Mouse (Mus musculus) forebrain, embryonic 13.5 days (tissue): ENCODE data around the gene Coro1b. TPM values are rescaled to one million over a fixed set of nuclear protein-coding genes. Genes with fewer than 3 reads are reported as not detected.

ENCODE experiments used
- ATAC-seq: fragments of 200-750 bp; cut with Nextera tagmentation; 2 replicates; pipeline ENCODE4 v1.8.0; 2017
- H3K27ac ChIP-seq: fragments of 300-500 bp; sonication (generic); 2 replicates; pipeline ENCODE4 v1.5.1; 2015; ENCODE audit warnings: inconsistent platforms, mild to moderate bottlenecking, moderate library complexity
- H3K27me3 ChIP-seq: fragments of 300-500 bp; sonication (generic); 2 replicates; pipeline ENCODE4 v1.6.1; 2015; ENCODE audit warnings: mild to moderate bottlenecking, inconsistent platforms
- H3K36me3 ChIP-seq: fragments of 300-500 bp; sonication (generic); 2 replicates; pipeline ENCODE4 v1.6.1; 2015; ENCODE audit warnings: mild to moderate bottlenecking, inconsistent platforms; ENCODE audit not compliant: poor library complexity, severe bottlenecking
- H3K4me1 ChIP-seq: fragments of 300-500 bp; sonication (generic); 2 replicates; pipeline ENCODE4 v1.6.1; 2015; ENCODE audit warnings: inconsistent platforms
- H3K4me2 ChIP-seq: fragments of 300-500 bp; sonication (generic); 2 replicates; pipeline ENCODE4 v1.6.1; 2015; ENCODE audit warnings: inconsistent platforms, mild to moderate bottlenecking, moderate library complexity
- H3K4me3 ChIP-seq: fragments of 300-500 bp; sonication (generic); 2 replicates; pipeline ENCODE4 v1.5.1; 2015; ENCODE audit warnings: mild to moderate bottlenecking, inconsistent platforms
- H3K9ac ChIP-seq: fragments of 300-500 bp; sonication (generic); 2 replicates; pipeline ENCODE4 v1.6.1; 2015; ENCODE audit warnings: mild to moderate bottlenecking, inconsistent platforms
- H3K9me3 ChIP-seq: fragments of 300-500 bp; sonication (generic); replicated peaks from 2 replicates; pipeline ENCODE4 v1.6.1; 2016; ENCODE audit warnings: inconsistent platforms
- WGBS: fragments of 180-500 bp; shearing (Covaris S2); methylation state at CpG from one replicate; pipeline ENCODE4 v1.1.7; 2015; 5-methylcytosine and 5-hydroxymethylcytosine counted together
- polyA plus RNA-seq: library from polyadenylated mRNA; unstranded; fragments of >200 nt; fragmentation: Nextera tagmentation; extraction: Ambion mirVana; gene quantifications from 2 replicates; pipeline ENCODE4 v1.2.1, GENCODE M21; 2015

Gene Coro1b
- polyA plus RNA-seq, 1 experiment from 2014 or later: 126 TPM

GRCm38 (mm10) chr19:4146366-4147021 lies 1.9 kb upstream of the Coro1b start:
- H3K4me3 ChIP-seq: no peak overlapping the region
- no peaks in the 10 kb centered on the region for H3K27me3 ChIP-seq
- H3K9ac ChIP-seq: no peak overlapping the region
- peaks cover 18% of the 10 kb centered on the region for H3K36me3 ChIP-seq
- no peak overlapping the region for H3K4me2 ChIP-seq
- no peak for ATAC-seq
- H3K9me3 ChIP-seq: no peaks in the 10 kb centered on the region
- no peak overlapping the region for H3K27ac ChIP-seq
- peaks cover 26% of the 10 kb centered on the region for H3K4me1 ChIP-seq
- 66% methylated on average over 12 of the region's 12 CpGs for WGBS

DNA sequence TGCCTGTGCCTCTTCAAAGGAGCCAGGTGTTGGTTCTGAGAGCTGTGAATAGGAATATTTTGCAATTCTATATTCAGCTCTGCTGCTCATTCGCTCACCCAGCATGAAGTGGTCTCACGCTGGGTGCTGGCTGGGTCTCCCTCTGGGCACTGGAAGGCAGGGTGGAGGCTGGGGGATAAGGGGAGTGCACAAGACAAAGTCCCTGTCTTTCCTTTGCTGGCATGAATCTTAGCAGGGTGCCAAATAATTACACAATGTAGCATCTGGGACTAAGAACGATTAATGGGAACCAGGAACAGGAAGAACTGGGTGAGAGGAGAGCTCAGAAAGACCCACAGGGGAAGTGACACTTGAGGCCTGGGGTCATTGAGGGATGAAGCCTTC lies 1.4 kb upstream of the Coro1b start:
- Histone ChIP-seq H3K27me3 (no peaks in the 10 kb centered on the region), H3K4me2 (no peak overlapping the region), H3K9me3 (no peaks in the 10 kb centered on the region), H3K4me3 (no peak overlapping the region), H3K36me3 (peaks cover 22% of the 10 kb centered on the region), H3K27ac (no peak overlapping the region), H3K9ac (no peak overlapping the region), H3K4me1 (peaks cover 26% of the 10 kb centered on the region)
- WGBS: 40% methylated on average over 3 of the region's 3 CpGs
- no peak for ATAC-seq

DNA sequence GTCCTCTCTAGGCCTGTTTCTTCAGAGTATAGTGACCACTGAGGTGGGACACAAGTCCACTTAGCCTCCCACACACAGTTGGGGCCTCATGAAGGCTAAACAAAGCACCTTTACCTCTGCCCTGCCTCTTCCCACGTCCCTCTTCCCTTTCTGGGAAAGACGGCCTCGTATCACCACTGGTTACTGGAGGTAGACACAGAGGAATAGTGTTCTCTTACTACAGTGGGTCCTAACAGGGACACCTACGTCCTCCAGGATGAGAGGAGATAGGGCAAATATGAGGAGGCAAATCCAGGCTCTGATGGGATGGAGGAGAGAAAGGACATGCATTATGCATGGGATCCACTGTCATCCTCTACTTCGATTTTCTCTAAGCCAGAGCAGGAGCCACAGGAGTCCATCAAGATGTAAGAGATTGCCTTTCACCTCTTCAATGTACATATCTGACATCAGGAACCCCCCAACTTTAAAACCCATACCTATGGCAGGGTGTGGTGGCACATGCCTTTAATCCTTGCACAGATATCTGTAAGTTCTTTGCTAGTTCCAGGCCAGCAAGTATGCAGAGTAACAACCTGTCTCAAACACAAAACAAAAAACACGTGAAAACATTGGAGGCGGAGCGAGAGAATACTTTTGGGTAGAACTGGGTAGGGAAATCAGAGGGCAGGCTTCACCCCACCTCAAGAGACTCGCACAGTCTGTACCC lies 483 bp upstream of the Coro1b start:
- peak; percentile 31 for ATAC-seq
- H3K4me1 ChIP-seq: peaks cover 26% of the 10 kb centered on the region
- H3K4me2 ChIP-seq: peak overlapping the region; percentile 86
- peaks cover 31% of the 10 kb centered on the region for H3K36me3 ChIP-seq
- H3K27ac ChIP-seq: peak overlapping the region; percentile 1; the same call in 1 of the 2 replicates
- no peaks in the 10 kb centered on the region for H3K27me3 ChIP-seq
- no peaks in the 10 kb centered on the region for H3K9me3 ChIP-seq
- 37% methylated on average over 9 of the region's 9 CpGs for WGBS
- peak overlapping the region; percentile 84 for H3K4me3 ChIP-seq
- peak overlapping the region; percentile 88 for H3K9ac ChIP-seq

- H3K4me1 ChIP-seq: peaks cover 26% of the 10 kb centered on the region
- ATAC-seq: peak; percentile 44
Measured at GRCm38 (mm10) chr19:4148819-4149218, 400 bp downstream of the Coro1b start.

GRCm38 (mm10) chr19:4149283-4149682 lies 864 bp downstream of the Coro1b start:
- Histone ChIP-seq H3K4me1 (peaks cover 26% of the 10 kb centered on the region), H3K9ac (peak overlapping the region; percentile 88), H3K4me3 (peak overlapping the region; percentile 84), H3K27ac (no peak overlapping the region), H3K4me2 (peak overlapping the region; percentile 86), H3K36me3 (peaks cover 44% of the 10 kb centered on the region), H3K27me3 (no peaks in the 10 kb centered on the region), H3K9me3 (no peaks in the 10 kb centered on the region)
- ATAC-seq: no peak
- WGBS: 91% methylated on average over 11 of the region's 11 CpGs

More at GRCm38 (mm10) chr19:4148819-4149218, 400 bp downstream of the Coro1b start:
- Histone ChIP-seq H3K4me2 (peak overlapping the region; percentile 86), H3K9me3 (no peaks in the 10 kb centered on the region), H3K4me3 (peak overlapping the region; percentile 84), H3K36me3 (peaks cover 40% of the 10 kb centered on the region), H3K27ac (peak overlapping the region; percentile 52; the same call in 1 of the 2 replicates), H3K9ac (peak overlapping the region; percentile 88), H3K27me3 (no peaks in the 10 kb centered on the region)
- 3% methylated on average over 6 of the region's 8 CpGs for WGBS

DNA sequence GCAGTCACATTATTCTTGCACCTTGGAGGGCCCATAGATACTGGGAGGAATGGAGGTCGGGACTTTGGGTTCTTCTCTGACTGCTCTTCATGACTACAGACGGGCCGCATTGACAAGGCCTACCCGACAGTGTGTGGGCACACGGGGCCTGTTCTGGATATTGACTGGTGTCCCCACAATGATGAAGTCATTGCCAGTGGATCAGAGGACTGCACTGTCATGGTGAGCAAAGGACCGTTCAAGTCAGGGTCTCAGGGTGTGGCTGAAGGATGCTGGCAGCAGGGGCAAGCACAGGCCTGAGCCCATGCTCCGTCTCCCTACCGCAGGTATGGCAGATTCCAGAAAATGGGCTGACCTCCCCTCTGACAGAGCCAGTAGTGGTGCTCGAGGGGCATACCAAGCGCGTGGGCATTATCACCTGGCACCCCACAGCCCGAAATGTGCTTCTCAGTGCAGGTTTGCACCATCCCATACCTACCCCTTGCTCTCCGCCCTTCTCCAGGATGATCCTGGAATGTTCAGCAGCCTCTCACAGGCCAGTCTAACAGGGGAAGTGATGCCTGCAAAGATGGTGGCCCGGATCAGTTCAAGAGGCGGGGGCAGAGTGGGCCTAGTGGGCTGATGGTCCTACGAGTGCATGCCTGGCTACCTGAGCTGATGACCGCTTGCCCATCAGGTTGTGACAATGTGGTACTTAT lies 1.5 kb downstream of the Coro1b start:
- no peak overlapping the region for H3K9ac ChIP-seq

GRCm38 (mm10) chr19:4150567-4151487 lies 2.4 kb downstream of the Coro1b start:
- H3K4me1 ChIP-seq: peaks cover 26% of the 10 kb centered on the region
- no peaks in the 10 kb centered on the region for H3K9me3 ChIP-seq
- peaks cover 49% of the 10 kb centered on the region for H3K36me3 ChIP-seq
- no peaks in the 10 kb centered on the region for H3K27me3 ChIP-seq
- H3K4me2 ChIP-seq: no peak overlapping the region
- no peak for ATAC-seq
- H3K27ac ChIP-seq: no peak overlapping the region
- WGBS: 89% methylated on average over 22 of the region's 22 CpGs
- no peak overlapping the region for H3K9ac ChIP-seq
- no peak overlapping the region for H3K4me3 ChIP-seq

More for the DNA sequence above, 1.5 kb downstream of the Coro1b start:
- no peak for ATAC-seq
- peak overlapping the region; percentile 86; the same call in 1 of the 2 replicates for H3K4me2 ChIP-seq
- no peaks in the 10 kb centered on the region for H3K27me3 ChIP-seq
- peaks cover 45% of the 10 kb centered on the region for H3K36me3 ChIP-seq
- H3K4me3 ChIP-seq: no peak overlapping the region
- no peaks in the 10 kb centered on the region for H3K9me3 ChIP-seq
- 94% methylated on average over 17 of the region's 17 CpGs for WGBS
- H3K4me1 ChIP-seq: peaks cover 26% of the 10 kb centered on the region
- H3K27ac ChIP-seq: no peak overlapping the region

GRCm38 (mm10) chr19:4151488-4151860 lies 3.1 kb downstream of the Coro1b start:
- H3K4me3 ChIP-seq: no peak overlapping the region
- no peak overlapping the region for H3K27ac ChIP-seq
- H3K9ac ChIP-seq: no peak overlapping the region
- H3K27me3 ChIP-seq: no peaks in the 10 kb centered on the region
- H3K4me2 ChIP-seq: no peak overlapping the region
- peaks cover 26% of the 10 kb centered on the region for H3K4me1 ChIP-seq
- ATAC-seq: no peak
- WGBS: 74% methylated on average over 5 of the region's 5 CpGs
- H3K9me3 ChIP-seq: no peaks in the 10 kb centered on the region
- peaks cover 56% of the 10 kb centered on the region for H3K36me3 ChIP-seq

DNA sequence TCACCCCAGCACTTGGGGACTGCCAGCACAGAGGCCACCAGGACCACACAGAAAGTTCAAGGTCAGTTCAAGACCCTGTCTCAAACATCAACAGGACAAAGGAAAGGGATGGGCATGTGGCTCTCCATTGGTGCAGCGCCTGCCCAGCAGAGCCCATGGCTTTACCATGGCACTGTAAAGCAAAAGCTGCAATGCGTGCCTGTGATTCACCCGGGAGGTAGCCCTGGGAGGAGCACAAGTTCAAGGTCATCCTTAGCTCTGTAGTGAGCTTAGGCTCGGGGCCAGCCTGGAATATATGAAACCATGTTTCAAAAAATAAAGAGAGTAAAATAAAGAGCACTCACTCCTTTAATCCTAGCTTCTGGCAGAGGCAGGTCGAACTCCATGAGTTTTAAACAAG lies 3.5 kb downstream of the Coro1b start:
- Histone ChIP-seq H3K36me3 (peaks cover 60% of the 10 kb centered on the region), H3K4me2 (no peak overlapping the region), H3K27me3 (no peaks in the 10 kb centered on the region), H3K4me1 (peaks cover 26% of the 10 kb centered on the region), H3K9me3 (no peaks in the 10 kb centered on the region), H3K27ac (no peak overlapping the region), H3K9ac (no peak overlapping the region), H3K4me3 (no peak overlapping the region)
- 89% methylated on average over 5 of the region's 5 CpGs for WGBS
- ATAC-seq: no peak

- Histone ChIP-seq H3K27ac (no peak overlapping the region), H3K4me2 (no peak overlapping the region), H3K9me3 (no peaks in the 10 kb centered on the region), H3K4me3 (no peak overlapping the region), H3K9ac (no peak overlapping the region), H3K4me1 (peaks cover 20% of the 10 kb centered on the region), H3K36me3 (peaks cover 67% of the 10 kb centered on the region), H3K27me3 (no peaks in the 10 kb centered on the region)
- WGBS: 90% methylated on average over 8 of the region's 8 CpGs
- ATAC-seq: no peak
Measured at GRCm38 (mm10) chr19:4152445-4153231, 4.2 kb downstream of the Coro1b start.

GRCm38 (mm10) chr19:4153232-4153654 lies 4.8 kb downstream of the Coro1b start, which contains the start of gene Ptprcap:
Ptprcap (plus strand) TSS chr19:4153604.
- no peaks in the 10 kb centered on the region for H3K27me3 ChIP-seq
- H3K4me1 ChIP-seq: peaks cover 14% of the 10 kb centered on the region
- H3K4me3 ChIP-seq: no peak within 1 kb of the TSS
- ATAC-seq: no peak
- 77% methylated on average over 11 of the region's 11 CpGs for whole genome bisulfite sequencing
- no peak within 1 kb of the TSS for H3K9ac ChIP-seq
- H3K4me2 ChIP-seq: no peak within 1 kb of the TSS
- no peaks in the 10 kb centered on the region for H3K9me3 ChIP-seq
- H3K27ac ChIP-seq: no peak within 1 kb of the TSS
- H3K36me3 ChIP-seq: peaks cover 73% of the 10 kb centered on the region
